Mouse (Mus musculus) right cerebral cortex, postnatal 14 days (tissue): Measurements from ENCODE around the gene Grsf1.

ENCODE experiments used
- DNase-seq: peaks from one replicate; pipeline ENCODE4 v3.0.0; 2022

Gene Grsf1

DNA sequence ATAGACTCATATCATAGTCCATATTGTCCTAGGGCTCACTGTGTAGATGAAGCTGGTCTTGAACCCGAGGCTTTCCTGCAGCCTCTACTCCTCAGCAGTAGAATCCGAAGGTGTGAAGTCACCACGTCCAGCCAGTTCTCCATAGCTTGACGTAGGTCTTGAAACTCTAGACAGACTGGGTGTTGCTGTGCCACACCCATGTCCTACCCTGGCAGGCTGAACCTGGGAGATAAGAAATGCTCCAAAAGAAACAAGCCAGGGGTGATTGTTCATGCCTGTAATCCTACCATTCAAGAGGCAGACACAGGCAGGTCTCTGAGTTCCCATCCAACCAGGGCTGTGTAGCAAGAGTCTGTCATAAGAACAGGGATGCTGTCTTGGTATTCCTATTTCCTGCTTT, 48.4 kb downstream of the Grsf1 start:
- DNase-seq: no peak

DNA sequence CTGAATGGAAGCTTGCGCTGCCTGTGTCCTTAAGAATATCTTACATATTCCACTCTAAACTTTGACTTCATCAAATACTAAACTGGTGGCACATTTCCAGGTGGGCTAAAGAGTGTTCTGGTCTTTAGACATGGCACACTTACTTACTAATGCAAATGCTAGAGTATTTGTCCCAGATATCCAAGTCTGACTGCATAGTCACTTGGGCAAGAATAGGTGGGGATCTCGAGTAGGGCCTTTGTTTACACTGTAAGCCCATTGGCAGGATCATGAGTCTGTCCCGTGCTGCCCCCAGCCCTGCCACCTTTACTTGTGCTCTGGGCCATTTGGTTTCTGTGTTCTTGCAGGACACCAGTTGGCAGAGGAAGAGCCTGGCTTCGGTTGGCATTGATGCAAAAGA, 59.0 kb downstream of the Grsf1 start:
- DNase-seq: no peak

DNA sequence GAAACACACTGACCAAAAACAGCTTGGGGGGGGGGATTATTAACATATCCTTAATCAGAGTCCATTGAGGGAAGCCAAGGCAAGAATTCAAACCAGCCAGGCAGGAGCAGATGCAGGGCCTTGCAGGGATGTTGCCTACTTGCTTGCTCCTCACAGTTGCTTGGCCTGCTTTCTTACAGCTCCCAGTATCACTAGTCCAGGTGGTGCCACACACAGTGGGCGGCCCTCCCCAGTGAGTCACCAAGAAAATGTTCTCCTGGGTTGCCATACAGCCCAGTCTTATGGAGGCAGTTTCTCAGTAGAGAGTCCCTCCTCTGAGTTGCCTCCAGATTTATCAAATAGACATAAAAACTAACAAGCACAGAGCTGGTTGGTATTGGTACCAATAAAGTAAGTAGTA, 61.8 kb downstream of the Grsf1 start:
- DNase-seq: peak; percentile 38
